Mouse (Mus musculus) R1 (cell line): Measurements from ENCODE around the gene Smtn.

Source experiments
- DNase-seq: peaks from one replicate; pipeline ENCODE4 v3.0.0-alpha.2; 2018; ENCODE audit warnings: low read depth, low spot score

Gene Smtn

DNA sequence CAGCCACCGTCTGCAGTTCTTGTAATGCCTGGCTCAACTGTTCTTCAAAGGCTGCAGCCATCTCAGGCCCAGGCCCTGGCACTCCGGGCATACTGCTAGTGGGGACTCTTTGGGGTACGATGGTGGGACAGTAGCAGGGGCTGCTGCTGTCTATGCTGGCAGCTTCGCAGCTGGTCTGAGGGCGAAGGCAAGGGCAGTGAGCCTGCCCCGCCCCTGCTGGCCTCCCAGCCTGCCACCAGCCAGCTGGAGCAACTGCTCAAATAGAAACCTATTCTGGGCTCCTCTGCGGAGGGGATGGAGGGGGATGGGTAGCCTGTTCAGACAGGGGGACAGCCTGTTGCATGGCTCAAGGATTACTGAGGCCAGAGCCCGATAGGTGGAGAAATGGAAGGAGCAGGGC lies 12.6 kb downstream of the Smtn start:
- DNase-seq, result no peak

GRCm38 (mm10) chr11:3526979-3527738 lies 13.3 kb downstream of the Smtn start:
- no peak for DNase-seq

DNA sequence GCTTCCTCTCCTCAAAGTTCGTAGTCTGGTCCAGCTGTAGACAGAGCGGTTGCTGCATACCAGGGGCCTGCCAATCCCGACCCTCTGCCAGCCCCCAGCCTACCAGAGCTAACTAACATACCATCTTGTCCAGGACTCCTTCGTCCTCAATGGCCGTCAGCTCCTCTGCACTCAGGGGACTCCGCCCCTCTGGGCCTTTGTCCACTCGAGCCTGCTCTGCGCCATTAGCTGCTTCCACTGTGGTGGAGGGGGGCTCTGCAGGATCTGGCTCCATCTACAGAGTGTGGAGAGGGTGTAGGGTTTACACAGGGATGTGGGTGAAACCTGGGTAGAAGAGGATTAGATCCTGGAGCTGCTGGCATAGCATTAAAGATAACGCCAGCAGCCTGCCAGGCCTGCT lies 14.2 kb downstream of the Smtn start:
- no peak for DNase-seq

- DNase-seq, result no peak
These were observed 14.9 kb downstream of the Smtn start for GRCm38 (mm10) chr11:3525560-3525959.

- no peak for DNase-seq
These were observed 16.4 kb downstream of the Smtn start for GRCm38 (mm10) chr11:3523840-3524582.

DNA sequence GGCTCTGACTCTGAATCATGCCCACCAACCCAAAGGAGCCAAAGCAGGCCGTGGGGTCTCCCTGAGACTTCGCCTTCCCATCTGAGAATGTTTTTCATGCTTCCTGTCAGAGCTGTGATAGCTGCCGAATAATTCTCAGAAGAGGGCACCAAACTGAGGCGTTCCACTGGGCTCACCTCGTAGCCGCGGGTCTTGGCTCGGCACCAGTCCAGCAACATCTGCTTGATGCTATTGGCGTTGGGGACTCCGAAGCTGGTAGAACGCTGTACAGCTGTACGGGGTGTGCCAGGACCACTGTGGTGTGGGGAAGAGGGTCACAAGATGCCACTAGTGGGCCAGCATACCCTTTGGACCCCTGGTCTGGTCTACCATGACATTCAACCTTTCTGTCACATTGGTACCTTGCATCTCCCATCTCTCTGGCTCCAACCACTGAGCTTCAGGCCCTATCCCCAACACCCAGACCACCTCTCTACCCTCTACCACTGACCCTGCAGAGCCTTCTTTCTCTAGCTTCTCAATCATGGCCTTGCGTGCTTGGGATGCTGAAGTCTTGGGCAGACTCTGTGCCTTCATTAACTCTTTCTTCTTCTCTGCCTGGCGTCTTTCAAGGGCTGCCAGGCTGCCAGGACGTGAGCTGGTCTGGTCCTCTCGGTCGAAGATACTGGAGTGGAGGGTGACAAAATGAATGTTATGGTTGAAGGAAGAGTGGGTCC lies 18.0 kb downstream of the Smtn start:
- DNase-seq, result no peak

DNA sequence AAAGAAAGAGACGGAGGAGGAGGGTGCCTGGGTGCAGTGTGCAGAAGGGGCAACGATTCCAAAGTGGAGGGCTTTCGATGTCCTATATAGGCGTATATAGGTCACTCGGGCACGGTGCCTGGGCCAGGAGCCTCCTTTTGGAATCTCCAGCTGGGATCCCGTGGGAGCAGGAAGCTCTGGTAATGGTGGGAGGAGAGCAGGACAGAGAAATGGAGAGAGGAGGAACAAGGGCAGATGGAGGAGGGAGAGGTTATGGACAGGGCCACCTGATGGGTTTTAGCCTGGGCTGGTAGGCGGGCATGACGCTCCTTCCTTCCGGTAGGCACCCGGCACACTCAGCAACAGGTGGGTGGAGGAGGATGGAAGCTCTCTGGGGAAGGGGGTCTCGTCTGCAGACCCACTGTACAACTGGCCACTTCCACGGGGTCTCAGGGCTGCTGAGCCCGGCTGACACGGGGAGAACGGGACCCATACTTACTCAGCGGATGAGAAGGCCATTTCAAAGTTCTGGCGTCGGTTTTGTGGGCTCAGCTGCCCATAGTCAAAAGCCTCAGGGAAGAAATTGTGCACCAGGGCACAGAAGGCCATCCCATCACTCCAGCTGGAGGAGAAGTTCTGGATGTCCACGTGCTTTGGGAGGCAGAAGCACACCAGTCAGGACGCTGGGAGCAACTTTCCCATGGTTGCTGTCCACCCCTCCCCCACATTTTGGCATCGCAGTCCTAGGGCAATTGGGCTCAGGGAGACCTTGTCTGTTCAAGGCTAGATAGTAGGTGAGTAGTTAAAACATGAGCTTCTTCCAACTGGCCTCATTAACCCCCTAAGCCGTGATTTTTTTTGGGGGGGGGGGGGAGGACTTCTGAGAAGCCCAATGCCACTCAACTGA lies 18.8 kb downstream of the Smtn start:
- DNase-seq, result no peak

DNA sequence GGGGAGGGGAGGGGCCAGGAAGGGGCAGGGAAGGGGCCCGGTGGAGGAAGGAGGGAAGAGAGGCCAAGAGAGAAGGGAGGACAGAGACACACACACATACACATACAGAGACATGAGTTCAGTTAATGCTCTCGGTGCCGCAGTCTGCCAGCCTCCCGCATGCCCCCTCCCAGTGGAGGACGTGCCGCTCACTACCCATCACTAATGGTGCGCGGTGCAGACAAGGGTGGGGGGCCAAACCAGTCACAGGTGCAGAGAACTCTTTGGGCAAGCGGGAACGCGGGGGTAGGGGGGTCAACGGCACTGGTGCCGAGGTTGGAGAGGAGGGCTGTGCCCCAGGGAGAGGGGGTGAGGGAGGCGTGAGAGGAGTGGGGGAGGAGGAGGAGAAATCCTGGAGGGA lies 19.5 kb downstream of the Smtn start:
- no peak for DNase-seq

GRCm38 (mm10) chr11:3519756-3520398 lies 20.5 kb downstream of the Smtn start:
- DNase-seq, result no peak

GRCm38 (mm10) chr11:3519051-3519726 lies 21.2 kb downstream of the Smtn start:
- no peak for DNase-seq

- no peak for DNase-seq
These were observed 22.3 kb downstream of the Smtn start for GRCm38 (mm10) chr11:3517846-3518732.

DNA sequence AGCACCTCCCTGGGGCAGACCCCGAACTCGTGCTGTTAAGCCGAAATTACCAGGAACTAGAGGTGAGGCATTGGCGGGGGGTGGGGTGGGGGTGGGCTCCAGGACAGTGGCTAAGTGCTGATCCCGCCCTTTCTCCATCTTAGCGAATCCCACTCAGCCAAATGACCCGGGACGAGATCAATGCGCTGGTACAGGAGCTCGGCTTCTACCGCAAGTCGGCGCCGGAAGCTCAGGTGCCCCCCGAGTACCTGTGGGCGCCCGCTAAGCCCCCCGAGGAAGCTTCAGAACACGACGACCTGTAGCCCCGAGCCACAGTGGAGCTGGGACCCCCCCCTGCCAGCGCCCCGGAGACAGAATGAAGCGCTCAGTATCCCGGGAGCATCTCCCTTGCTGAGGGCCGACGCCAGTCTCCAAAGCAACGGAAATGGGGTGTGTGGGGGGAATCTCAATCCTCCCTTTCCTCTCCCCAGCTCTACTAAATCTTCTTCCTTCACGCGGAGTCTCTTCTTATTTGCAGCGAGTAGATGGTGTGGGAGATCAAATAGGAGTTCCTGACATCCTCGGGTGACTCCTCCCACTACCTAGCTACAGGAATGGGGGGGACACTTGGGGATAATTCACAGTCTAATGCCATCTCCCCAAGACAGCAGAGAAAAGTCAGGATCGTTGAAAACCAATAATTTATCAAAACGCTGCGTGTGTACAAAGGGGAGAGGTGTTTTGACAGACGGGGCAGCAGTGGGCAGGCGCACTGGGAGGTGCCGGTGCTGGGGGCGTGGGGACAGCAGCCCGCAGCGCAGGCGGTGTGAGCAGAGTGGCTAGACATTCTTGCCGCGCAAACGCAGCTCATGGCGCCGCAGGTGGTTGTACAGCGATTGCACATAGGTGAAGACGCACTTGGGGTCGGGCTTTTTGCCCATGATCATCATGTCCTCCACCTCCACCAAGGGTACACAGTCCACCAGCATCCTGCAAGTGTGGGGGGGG lies 23.3 kb downstream of the Smtn start:
- DNase-seq, result peak; percentile 68

DNA sequence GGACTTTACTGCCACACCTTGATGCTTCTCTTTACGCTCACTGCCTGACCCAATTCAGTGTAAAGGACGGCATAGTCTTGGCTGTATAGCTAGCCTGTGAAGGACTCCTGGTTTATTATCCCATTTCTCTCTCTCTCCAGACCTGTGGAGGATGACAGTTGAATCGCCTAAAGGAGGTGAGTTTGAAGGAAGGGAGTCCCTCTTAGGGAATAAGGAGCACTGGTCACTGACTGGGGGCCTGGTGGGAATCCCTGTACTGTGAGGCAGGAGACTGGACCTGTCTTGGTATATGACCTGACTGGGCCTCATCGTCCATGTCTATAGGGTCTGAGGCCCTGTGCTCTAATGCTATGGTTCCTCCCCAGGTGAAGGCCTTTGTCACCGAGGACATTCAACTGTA lies 24.3 kb downstream of the Smtn start:
- no peak for DNase-seq

DNA sequence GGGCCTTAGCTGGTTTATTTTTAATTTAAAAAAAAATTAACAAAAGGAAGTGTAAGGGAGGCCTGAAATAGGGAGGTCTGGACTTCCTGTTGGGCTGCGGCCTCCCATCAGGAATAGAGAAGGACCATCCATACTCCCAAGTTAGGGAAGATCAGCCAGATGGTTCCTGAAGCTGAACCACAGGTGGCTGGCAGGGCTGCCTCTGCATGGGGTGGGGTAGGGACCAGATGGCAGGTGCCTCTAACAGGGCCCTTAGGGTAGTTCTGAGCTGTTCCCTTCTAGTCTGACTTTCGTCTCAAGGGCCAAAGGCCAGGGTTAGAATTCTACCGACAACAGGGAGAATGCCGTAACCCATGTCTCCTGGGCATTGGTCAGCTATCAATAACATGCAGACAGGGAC lies 24.8 kb downstream of the Smtn start:
- no peak for DNase-seq

DNA sequence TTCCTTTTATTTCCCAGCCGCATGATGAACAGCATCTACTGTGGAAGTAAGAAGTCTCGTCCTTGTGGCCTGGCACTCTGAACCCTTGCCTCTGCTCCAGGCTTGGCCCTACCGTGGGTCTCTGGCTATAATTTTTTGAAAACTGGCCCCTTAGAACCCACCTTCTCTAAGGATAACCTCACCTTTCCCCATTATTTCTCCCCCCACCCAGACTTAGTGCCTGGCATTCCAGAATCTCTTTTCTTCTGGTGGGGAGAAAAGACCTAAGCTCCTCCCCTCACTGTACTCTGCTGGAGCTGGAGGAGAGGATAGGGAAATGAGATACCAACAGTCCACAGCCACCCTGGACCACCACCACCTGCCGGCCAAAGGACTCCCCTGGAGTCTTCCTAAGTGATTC lies 25.2 kb downstream of the Smtn start:
- no peak for DNase-seq

DNA sequence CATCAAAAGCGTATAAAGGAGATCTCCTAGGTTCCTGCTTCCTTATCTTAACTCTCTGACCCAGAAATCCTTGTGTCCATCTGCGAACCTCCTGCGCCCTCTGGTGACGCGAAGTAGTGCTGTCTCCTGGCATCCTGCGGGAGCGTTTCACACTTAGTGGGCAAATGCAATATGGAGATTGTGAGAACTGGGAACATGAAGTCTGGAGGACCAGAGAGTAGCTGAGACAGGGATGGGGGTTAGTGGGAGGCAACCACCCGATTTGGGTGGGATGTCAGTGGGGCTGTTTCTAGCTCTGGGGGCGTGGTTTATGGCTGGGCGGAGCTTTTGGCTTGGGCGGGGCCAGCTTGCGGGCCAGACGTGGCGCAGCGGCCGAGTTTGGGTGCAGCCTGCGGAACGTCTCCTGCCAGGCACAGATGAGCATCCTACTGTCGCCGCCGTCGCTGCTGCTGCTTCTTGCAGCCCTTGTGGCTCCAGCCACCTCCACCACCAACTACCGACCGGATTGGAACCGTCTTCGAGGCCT lies 25.8 kb downstream of the Smtn start, which contains the start of gene Selenom:
TSS of gene Selenom (plus strand) at position 156 of the 526 bp plus-strand sequence.
- peak; percentile 93 for DNase-seq

DNA sequence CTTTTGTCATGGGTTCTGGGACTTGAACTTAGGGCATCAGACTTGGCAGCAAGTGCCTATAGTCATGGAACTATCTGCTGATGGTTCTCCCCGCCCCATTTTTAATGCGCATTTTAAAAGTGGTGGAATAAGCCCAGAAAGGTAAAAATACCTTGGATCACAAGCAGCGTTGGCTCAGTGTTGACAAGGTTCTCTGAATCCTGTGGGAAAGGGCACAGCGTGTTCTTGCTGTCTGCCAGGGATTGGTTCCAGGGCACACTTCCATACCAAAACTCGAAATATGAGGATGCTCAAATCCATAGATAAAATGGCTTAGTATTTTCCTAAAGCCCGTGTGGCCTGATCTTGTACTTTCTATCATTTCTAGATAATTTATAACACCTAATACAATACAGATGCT lies 27.1 kb downstream of the Smtn start:
- no peak for DNase-seq

DNA sequence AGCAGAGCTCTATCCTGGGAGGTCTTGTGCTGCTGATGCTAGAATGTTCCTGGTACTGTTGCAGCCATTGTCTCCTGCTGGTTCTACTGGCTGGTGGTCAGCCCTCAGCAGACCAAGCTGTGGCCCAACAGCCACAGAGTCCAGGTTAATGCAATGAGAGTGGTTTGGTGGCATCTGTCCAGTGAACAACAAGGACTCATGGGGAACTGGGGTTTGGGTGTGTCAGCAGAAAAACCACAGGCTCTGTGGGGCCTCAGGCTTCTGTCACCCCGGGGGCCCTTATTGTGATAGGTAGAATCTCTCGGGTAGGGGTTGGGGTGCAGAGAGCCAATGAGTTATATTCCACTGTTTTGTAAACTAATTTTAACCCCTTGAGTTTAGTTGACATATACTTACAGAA lies 30.1 kb downstream of the Smtn start:
- DNase-seq, result no peak
